Mouse (Mus musculus) kidney, embryonic 14.5 days (tissue): ENCODE measurements around the gene Srarp. TPM values are rescaled to one million over a fixed set of nuclear protein-coding genes. Genes with fewer than 3 reads are reported as not detected.

Source experiments
- ATAC-seq: fragments of 200-750 bp; cut with Nextera tagmentation; 2 replicates; pipeline ENCODE4 v1.8.0; 2017; ENCODE audit warnings: moderate number of reproducible peaks, mild to moderate bottlenecking, moderate TSS enrichment, moderate library complexity; ENCODE audit not compliant: low FRiP score, low TSS enrichment
- H3K27ac ChIP-seq: fragments of 300-500 bp; sonication (generic); 2 replicates; pipeline ENCODE4 v1.5.1; 2014; ENCODE audit warnings: low read depth, mild to moderate bottlenecking, low read length, moderate library complexity, mixed read lengths
- H3K27me3 ChIP-seq: fragments of 300-500 bp; sonication (generic); 2 replicates; pipeline ENCODE4 v1.6.1; 2014; ENCODE audit warnings: mild to moderate bottlenecking, low read length; ENCODE audit not compliant: control insufficient read depth, insufficient read depth
- H3K36me3 ChIP-seq: fragments of 300-500 bp; sonication (generic); 2 replicates; pipeline ENCODE4 v1.6.1; 2014; ENCODE audit warnings: low read length, mixed read lengths; ENCODE audit not compliant: control insufficient read depth, insufficient read depth
- H3K4me1 ChIP-seq: fragments of 300-500 bp; sonication (generic); 2 replicates; pipeline ENCODE4 v1.6.1; 2014; ENCODE audit warnings: low read length, mixed read lengths; ENCODE audit not compliant: control insufficient read depth, insufficient read depth
- H3K4me2 ChIP-seq: fragments of 300-500 bp; sonication (generic); replicated peaks from 2 replicates; pipeline ENCODE4 v1.6.1; 2014; ENCODE audit warnings: low read depth, mild to moderate bottlenecking, low read length
- H3K4me3 ChIP-seq: fragments of 300-500 bp; sonication (generic); 2 replicates; pipeline ENCODE4 v1.5.1; 2014; ENCODE audit warnings: mild to moderate bottlenecking, low read length
- H3K9ac ChIP-seq: fragments of 300-500 bp; sonication (generic); 2 replicates; pipeline ENCODE4 v1.6.1; 2014; ENCODE audit warnings: low read depth, mild to moderate bottlenecking, low read length, moderate library complexity
- H3K9me3 ChIP-seq: fragments of 300-500 bp; sonication (generic); 2 replicates; pipeline ENCODE4 v1.6.1; 2016; ENCODE audit warnings: low read length; ENCODE audit not compliant: control insufficient read depth
- WGBS: fragments of 180-500 bp; shearing (Covaris S2); extraction: QIAGEN DNeasy Blood & Tissue Kit; methylation state at CpG from one replicate; pipeline ENCODE4 v1.1.7; 2014; 5-methylcytosine and 5-hydroxymethylcytosine counted together
- polyA plus RNA-seq: library from polyadenylated mRNA; unstranded; fragments of >200 nt; fragmentation: Nextera tagmentation; extraction: Ambion mirVana; gene quantifications from 2 replicates; pipeline ENCODE4 v1.2.1, GENCODE M21; 2014

Srarp gene
- polyA plus RNA-seq, 1 experiment from 2014 or later = not detected

DNA sequence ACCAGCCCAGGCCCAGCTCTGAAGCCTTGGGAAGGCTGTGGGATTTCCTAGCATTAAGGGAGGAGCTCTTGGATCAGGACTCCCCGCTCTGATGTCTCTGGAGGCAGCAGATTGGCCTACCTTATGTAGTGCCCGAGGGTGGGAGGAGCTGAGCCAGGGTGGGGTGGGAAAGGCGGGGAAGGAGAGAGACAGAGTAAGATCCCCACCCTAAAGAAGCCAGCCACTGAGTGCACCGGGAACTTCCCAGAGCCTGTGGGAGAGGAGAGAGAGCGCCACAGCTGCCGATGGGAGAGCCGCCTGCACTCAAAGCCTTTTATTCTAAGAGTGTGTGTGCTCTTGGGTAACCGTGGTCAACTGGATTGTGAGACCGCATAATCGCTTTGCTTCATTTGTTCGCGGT, 25.2 kb upstream of the Srarp start:
- no peaks in the 10 kb centered on the region for H3K9me3 ChIP-seq
- H3K27me3 ChIP-seq = no peaks in the 10 kb centered on the region
- 66% methylated on average over 12 of the region's 12 CpGs for WGBS
- H3K36me3 ChIP-seq = peaks cover 53% of the 10 kb centered on the region
- no peak for ATAC-seq
- H3K4me1 ChIP-seq = peaks cover 16% of the 10 kb centered on the region
- no peak overlapping the region for H3K9ac ChIP-seq
- no peak overlapping the region for H3K4me2 ChIP-seq
- no peak overlapping the region for H3K4me3 ChIP-seq
- H3K27ac ChIP-seq = no peak overlapping the region

DNA sequence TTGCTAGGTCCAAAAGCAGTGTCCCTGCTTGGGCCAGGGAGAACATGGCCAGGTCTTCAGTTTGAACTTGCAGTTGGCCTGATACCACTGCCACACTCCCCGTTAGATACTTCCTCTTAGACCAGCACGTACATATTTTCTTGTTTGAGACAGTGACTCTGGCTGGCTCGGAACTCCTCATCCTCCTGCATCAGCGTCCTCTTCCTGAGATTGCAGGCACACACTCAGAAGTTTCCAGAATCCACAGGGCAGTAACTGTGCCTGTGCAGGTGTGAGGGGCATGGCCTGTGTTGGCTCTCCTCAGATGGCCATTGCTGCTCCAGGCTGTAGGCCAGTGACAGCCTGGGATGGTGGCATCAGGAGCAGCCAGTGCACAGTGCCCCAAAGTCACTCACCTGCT, 24.6 kb upstream of the Srarp start:
- WGBS = 90% methylated on average over 4 of the region's 4 CpGs

DNA sequence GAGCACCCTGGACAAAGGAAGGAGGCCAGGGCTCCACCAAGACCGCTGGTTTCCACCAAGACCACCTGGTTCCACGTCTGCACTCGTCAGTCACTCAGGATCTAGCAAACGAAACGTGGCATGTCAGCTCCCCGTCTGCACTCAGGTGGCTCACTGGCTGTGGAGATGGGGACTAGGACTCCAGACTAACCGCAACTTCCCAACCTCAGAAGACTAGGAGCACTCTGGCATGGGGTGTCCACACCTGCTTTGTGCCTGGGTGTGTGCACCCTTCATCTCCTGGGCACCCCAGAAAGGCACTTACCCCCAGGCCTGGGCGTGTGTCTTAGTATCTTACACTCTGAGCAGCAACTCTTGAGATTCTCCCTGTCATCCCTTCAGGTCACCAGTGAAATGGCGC, 23.9 kb upstream of the Srarp start:
- peaks cover 18% of the 10 kb centered on the region for H3K4me1 ChIP-seq
- 94% methylated on average over 9 of the region's 9 CpGs for WGBS
- H3K27me3 ChIP-seq = no peaks in the 10 kb centered on the region
- H3K36me3 ChIP-seq = peaks cover 40% of the 10 kb centered on the region
- ATAC-seq = no peak
- H3K9ac ChIP-seq = no peak overlapping the region
- no peaks in the 10 kb centered on the region for H3K9me3 ChIP-seq
- H3K27ac ChIP-seq = no peak overlapping the region
- no peak overlapping the region for H3K4me2 ChIP-seq
- H3K4me3 ChIP-seq = no peak overlapping the region

More for the DNA sequence above, 24.6 kb upstream of the Srarp start:
- Histone ChIP-seq H3K9ac (no peak overlapping the region), H3K4me1 (peaks cover 16% of the 10 kb centered on the region), H3K4me3 (no peak overlapping the region), H3K9me3 (no peaks in the 10 kb centered on the region), H3K27ac (no peak overlapping the region), H3K4me2 (no peak overlapping the region), H3K27me3 (no peaks in the 10 kb centered on the region), H3K36me3 (peaks cover 47% of the 10 kb centered on the region)
- ATAC-seq = no peak

DNA sequence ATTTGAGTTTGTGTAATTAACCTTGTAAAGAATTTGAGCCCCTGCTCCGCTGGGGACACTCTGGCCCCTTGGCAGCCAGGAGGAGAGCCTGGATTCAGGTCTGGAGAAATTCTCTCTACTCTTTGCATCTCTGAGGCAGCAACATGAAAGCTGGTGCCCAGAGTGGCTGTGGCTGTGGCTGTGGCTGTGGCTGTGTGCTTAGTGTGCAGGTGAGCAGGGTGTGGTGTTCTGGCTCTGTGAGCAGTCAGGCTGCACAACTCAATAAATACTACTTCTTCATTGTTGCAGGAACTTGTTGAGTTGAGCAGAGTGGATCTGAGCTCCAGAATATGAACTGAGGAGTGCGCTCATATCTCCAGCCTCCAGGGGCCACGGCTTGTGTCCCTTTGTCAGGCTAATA, 23.0 kb upstream of the Srarp start:
- no peak overlapping the region for H3K4me2 ChIP-seq
- no peak for ATAC-seq
- WGBS = 72% methylated on average over 3 of the region's 3 CpGs
- no peak overlapping the region for H3K4me3 ChIP-seq
- peak overlapping the region; percentile 4; the same call in 1 of the 2 replicates for H3K27ac ChIP-seq
- H3K9ac ChIP-seq = no peak overlapping the region
- peaks cover 21% of the 10 kb centered on the region for H3K4me1 ChIP-seq
- no peaks in the 10 kb centered on the region for H3K27me3 ChIP-seq
- H3K9me3 ChIP-seq = no peaks in the 10 kb centered on the region
- peaks cover 31% of the 10 kb centered on the region for H3K36me3 ChIP-seq

DNA sequence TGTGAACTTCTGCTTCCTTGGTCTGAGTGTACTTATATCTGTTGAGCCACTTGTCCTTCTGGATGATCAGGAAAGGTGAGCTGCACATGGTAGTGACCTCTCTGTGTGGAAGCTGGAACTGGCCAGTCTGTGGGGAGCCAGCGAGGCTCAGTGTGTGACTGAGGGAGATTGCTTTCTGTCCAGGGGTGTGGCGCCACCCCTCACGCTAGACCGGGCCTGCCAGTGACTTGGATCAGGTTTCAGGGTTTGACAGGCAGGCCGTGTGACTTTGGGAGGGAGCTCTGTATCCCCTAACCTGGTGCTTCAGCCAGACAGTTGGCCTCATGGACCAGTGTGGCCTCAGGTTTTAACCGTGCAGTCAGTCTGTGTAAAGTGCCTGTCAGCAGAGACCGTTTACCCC, 22.3 kb upstream of the Srarp start:
- peaks cover 25% of the 10 kb centered on the region for H3K36me3 ChIP-seq
- 8% methylated on average over 7 of the region's 7 CpGs for WGBS
- H3K4me2 ChIP-seq = no peak overlapping the region
- H3K9ac ChIP-seq = peak overlapping the region; percentile 31
- ATAC-seq = peak; percentile 85
- peaks cover 21% of the 10 kb centered on the region for H3K4me1 ChIP-seq
- no peaks in the 10 kb centered on the region for H3K27me3 ChIP-seq
- no peak overlapping the region for H3K4me3 ChIP-seq
- H3K9me3 ChIP-seq = no peaks in the 10 kb centered on the region
- no peak overlapping the region for H3K27ac ChIP-seq

DNA sequence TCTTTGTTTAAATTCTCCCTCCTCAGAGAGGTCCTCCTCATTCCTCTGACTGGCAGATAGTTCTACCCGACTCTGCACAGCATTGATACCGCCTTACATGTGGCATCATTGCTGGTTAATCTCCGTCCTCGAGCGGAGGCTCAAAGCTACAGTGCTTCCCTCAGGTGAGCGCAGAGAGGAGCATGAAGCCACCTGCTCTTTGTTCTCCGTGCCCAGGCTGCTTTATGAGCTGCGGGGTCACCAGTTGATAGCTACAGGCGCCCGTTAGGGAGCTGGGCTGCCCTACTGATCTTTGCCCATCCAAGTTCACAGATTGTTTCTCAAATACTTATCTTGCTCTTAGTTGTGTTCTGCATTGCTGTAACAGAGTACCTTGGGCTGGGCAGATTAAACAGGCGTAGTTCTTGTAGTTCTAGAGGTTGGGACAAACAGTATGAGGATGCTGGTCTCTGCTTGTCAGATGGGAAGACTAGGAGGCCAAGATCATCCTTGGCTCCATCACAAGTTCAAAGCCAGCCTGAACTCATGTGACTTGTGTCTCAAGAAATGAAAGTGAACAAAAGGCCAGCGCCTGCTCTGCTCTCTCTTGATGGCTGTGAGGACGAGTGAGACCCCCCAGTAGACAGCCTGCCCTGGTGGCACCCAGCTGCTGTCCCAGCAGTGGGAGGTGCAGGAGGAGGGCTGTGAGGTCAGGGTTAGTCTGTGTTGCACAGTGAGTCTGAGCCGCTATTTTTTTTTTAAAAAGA, 20.5 kb upstream of the Srarp start:
- ATAC-seq = no peak
- Histone ChIP-seq H3K36me3 (peaks cover 29% of the 10 kb centered on the region; the same call in 1 of the 2 replicates), H3K27me3 (no peaks in the 10 kb centered on the region), H3K9ac (no peak overlapping the region), H3K4me1 (peaks cover 21% of the 10 kb centered on the region), H3K27ac (no peak overlapping the region), H3K9me3 (no peaks in the 10 kb centered on the region), H3K4me3 (no peak overlapping the region), H3K4me2 (no peak overlapping the region)
- WGBS = 89% methylated on average over 14 of the region's 14 CpGs

DNA sequence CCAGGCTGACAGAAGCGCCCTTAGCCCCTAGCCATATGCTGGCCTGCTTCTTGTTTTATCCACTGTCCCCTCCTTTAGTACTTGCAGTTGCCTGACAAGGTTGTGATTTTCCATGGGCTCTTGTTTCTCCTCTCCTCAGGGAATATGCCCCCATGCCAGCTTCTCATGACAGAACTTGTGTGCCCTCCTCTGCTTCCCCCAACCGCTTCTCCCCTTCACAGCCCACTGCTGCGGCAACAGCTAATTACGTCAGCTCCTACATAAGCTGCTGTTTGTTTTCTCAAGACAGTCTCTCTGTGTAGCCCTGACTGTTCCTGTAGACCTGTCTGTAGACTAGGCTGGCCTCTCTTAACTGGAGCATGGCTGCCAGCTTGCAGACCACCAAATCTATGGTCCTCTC, 19.6 kb upstream of the Srarp start:
- peaks cover 21% of the 10 kb centered on the region for H3K4me1 ChIP-seq
- no peaks in the 10 kb centered on the region for H3K9me3 ChIP-seq
- H3K27me3 ChIP-seq = no peaks in the 10 kb centered on the region
- no peak overlapping the region for H3K4me3 ChIP-seq
- H3K36me3 ChIP-seq = peaks cover 27% of the 10 kb centered on the region; the same call in 1 of the 2 replicates
- ATAC-seq = no peak
- no peak overlapping the region for H3K9ac ChIP-seq
- H3K4me2 ChIP-seq = no peak overlapping the region
- no peak overlapping the region for H3K27ac ChIP-seq
- WGBS = 61% methylated on average over 4 of the region's 4 CpGs

DNA sequence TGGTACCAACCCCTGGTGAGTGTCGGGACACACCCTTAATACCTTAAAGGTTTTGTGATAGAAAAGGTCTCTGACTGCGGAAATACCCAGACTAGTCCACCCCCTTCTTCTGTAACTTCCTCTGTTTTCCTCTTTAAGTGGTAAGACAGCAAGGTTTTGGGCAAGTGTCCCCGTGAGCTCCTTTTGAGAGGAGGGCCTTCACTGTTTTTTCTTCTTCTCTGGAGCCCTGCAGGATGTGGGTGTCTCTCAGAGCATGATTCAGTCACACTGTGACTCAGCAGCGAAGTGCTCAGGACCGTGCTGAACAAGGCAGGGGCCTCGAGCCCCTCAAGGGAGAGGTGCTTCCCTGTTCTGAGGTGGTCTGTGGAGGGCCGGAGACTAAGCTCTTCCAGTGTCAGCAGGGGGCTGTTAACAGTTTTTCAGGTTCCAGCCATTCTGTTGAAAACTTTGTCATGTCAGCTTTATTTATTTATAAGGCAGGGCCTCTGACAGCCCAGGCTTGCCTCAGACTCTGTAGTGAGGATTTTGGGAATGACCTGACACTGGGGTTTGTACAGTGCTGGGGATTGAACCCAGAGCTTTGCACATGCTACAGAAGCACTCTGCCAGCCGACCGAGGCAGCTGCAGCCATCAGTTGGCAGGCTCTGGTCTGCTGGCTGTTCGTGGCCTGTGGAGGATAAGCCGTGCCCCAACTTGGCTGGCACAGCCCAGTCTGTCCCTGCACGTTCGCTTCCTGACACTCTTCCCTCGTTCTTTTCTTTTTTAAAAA, 18.9 kb upstream of the Srarp start:
- Histone ChIP-seq H3K36me3 (peaks cover 21% of the 10 kb centered on the region; the same call in 1 of the 2 replicates), H3K4me2 (no peak overlapping the region), H3K4me3 (no peak overlapping the region), H3K27me3 (no peaks in the 10 kb centered on the region), H3K4me1 (peaks cover 21% of the 10 kb centered on the region), H3K9me3 (no peaks in the 10 kb centered on the region), H3K9ac (no peak overlapping the region), H3K27ac (no peak overlapping the region)
- WGBS = 78% methylated on average over 14 of the region's 14 CpGs
- no peak for ATAC-seq

DNA sequence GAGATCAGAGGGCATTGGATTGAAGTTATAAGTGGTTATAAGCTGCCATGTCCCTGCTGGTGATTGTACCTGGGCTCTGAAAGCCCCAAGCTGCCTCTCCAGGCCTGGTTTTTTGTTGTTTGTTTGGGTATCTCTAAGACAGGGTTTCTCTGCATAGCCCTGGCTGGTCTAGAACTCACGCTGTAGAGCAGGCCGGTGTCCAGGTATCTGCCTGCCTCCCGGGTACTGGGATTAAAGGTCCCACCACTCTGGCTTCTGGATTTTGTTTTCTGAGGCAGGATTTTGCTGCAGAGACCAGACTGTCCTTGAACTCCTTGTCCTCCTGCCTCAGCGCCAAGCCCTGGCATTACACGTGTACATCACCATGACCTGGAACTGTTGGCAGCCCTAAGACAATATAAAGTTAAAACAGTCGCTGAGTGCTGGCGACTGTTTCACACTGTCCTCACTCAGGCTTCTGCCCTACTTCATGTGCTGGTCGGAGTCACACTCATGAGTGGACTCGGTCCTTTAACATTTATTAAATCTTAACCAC, 16.1 kb upstream of the Srarp start:
- Histone ChIP-seq H3K27ac (no peak overlapping the region), H3K4me3 (no peak overlapping the region), H3K36me3 (peaks cover 41% of the 10 kb centered on the region), H3K9me3 (no peaks in the 10 kb centered on the region), H3K4me2 (no peak overlapping the region), H3K27me3 (no peaks in the 10 kb centered on the region), H3K9ac (no peak overlapping the region), H3K4me1 (0 out of 2 replicates have a peak, but pooled peaks cover 5% of the 10 kb centered on the region)
- WGBS = 92% methylated on average over 9 of the region's 9 CpGs
- ATAC-seq = no peak
